Mouse (Mus musculus): ENCODE data around the gene Inafm2.

The Inafm2 gene

DNA sequence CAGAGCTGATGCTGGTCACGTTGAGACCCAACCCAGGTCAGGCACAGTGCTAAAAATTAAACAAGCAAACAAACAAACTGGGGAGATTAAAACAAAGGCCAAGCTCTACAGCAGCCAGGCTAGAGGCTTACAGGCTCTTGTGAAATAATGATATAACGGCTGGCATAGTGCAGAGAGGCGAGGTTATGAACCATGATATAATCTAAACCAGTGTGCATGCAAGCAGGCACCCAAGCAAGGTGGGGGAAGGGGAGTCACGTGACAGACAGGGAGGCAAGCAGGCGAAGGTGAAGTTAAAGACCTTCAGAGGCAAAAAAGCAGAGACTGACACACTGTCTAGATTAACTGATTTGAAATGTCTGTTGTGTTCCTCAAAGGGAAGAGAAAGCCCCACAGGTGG is 37.5 kb downstream of the Inafm2 start:
- DNase-seq (ENCODE audit: low spot score) = no peak

GRCm38 (mm10) chr2:118783663-118784062 is 38.1 kb downstream of the Inafm2 start:
- DNase-seq (ENCODE audit: low spot score) = no peak

DNA sequence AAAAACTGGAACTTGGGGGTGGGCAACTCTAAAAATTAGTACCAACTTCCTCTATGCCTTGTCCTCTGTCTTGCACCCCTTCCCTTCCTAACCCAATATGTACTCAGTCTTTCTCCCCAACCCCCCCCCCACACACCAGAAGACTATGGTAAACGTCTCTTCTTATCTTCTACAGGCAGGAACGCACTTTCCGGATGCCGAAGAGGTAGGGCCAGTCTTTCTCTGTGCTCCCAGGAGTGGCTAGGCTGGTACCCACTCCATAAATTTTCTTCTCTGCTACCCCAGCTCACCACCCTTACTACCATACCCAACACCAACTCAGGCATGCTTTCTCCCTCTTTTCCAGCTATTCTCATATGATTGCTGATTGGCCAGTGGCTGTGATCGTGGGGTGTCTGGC is 41.0 kb downstream of the Inafm2 start:
- DNase-seq (ENCODE audit: low spot score) = no peak

DNA sequence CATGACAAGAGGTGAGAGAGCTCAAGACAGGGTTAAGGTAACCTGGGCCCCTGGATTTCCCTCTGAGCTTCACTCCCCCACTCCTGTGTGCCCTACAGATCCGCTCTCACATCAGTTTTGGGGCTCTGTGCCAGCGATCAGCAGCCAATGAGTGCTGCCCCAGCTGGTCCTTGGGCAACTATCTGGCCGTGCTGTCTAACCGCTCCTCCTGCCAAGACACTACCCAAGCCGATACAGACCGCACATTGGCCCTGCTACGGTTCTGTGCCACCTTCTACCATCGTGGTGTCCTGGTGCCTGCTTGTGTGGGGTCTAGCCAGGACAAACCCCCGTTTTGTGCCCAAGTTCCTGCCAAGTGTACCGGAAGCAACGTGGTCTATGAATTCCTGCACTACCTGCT is 43.9 kb downstream of the Inafm2 start:
- no peak for DNase-seq (ENCODE audit: low spot score)

- DNase-seq (ENCODE audit: low spot score) = no peak
Measured at GRCm38 (mm10) chr2:118790221-118790550, 44.6 kb downstream of the Inafm2 start.

DNA sequence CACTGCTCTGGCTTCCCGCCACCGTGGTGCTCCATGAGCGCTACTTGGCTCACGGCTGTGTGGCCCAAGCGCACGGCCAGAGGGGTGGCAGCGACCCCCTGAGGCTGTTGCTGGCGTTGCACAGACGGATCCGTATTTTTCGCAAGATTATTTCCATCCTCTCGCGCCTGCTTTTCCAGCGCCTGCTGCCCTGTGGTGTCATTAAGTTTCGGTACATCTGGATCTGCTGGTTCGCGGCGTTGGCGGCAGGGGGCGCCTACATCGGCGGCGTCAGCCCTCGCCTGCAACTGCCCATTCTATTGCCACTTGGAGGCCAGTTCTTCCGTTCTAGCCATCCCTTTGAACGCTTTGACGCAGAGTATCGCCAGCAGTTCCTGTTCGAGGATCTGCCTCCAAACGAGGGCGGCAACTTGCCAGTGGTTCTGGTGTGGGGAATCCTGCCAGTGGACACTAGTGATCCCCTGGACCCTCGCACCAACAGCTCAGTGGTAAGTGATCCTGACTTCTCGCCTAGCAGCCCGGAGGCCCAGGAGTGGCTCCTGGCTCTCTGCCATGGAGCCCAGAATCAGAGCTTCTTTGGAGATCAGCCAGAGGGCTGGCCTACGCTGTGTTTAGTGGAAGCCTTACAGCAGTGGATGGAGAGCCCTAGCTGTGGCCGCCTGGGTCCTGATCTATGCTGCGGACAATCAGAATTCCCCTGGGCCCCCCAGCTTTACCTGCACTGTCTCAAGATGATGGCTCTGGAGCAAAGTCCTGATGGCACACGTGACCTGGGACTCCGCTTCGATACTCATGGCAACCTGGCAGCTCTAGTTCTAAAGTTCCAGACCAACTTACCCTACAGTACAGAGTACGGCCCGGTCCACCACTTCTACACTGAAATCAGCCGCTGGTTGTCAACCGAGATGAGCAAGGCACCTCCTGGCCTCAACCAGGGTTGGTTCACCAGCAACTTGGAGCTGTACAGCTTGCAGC is 45.3 kb downstream of the Inafm2 start:
- DNase-seq (ENCODE audit: low spot score) = peak; percentile 86

GRCm38 (mm10) chr2:118791591-118792258 is 46.2 kb downstream of the Inafm2 start:
- no peak for DNase-seq (ENCODE audit: low spot score)

- DNase-seq (ENCODE audit: low spot score) = no peak
Measured at GRCm38 (mm10) chr2:118792259-118792613, 46.7 kb downstream of the Inafm2 start.

DNA sequence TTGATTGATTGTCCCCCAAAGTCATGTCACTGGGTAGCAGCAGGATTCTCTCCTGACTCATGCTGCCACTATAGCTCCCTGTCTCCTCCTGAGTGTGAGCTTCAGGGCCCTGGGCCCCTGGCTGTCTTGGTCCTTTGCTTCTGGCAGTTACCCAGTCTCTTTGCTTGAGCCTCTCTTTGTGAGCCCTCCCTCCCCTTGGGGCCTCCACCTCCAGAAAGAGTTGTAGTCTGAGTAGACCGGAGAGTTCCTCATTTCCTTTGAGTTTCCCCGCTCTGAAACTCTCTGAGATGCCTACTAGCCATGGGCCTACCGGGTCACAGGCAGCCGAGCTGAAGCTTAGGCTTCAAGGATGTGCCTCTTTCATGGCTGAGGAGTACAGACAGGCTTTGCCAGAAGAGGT is 48.1 kb downstream of the Inafm2 start:
- DNase-seq (ENCODE audit: low spot score) = no peak
